Mouse (Mus musculus): ENCODE data around the gene Palb2.
A peak's percentile ranks its signal among the peaks of the same experiment; 100 is the strongest.

Palb2 gene

DNA sequence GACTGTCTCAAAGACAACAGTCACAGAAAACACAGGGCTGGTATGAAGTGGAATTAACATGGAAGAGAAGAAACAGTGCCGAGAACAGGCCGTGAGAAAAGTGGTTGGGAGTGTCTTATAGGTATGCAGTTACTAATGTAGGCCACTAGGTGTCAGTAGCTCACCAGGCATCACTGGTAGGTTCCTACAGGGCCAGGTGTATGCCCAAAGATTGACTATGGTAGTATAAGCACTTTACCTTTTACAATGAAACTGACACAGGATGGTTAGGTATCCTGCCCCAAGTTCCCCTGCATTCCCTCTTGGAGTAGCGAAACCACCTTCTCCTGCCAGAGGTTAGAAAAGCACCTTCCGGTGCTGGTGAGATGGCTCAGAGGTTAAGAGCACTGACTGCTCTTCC is 33.6 kb downstream of the Palb2 start:
- DNase-seq (ENCODE audit: low read depth) = peak; percentile 15

DNA sequence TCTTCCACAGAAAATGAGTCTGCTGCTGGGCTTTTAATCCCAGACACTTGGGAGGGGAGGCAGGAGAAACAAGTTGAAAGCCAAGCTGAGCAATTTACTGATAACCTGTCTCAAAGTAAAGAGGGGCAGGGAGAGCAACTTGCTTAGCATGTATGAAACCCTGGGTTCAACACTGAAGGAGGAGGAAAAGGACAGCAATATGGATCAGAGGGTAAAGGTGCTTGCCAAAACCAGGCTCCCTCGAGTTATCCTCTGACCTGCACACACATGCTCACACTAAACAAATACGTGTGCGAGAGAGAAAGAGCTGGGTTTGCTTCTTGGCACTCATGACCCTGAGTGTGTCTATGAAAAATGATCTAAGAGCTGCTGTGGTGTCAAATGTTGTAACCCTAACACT is 34.8 kb downstream of the Palb2 start:
- DNase-seq (ENCODE audit: low read depth) = no peak

DNA sequence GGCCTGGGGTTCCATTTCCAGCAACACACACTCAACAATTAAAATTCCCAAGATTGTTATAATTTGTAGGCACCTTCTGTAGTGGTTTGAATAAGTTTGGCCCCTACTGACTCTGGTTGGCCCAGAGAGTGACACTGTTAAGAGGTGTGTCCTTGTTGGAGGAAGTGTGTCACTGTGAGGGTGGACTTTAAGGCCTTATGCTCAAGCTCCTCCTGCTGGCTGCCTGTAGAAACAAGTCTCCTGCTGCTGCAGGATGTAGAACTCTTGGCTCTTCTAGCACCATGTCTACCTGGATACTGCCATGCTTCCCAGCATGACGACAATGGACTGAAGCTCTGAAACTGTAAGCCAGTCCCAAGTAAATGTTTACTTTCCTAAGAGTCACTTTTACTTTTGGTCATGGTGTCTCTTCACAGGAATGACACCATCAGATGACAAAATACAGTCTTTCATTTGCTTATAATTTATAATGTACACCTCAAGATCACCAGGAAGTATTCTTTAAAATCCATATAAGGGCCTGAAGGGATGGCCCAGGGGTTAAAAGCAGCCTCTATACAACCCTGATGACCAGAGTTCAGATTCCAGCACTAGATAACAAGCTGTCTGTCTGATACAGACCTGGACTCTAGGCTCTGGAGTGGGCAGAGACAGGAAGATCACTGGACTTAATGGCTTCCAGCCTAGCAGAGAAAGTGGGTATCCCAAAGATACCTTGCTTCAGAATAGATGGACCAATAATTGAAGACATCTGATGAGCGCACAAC is 38.0 kb downstream of the Palb2 start:
- DNase-seq (ENCODE audit: low read depth) = no peak

DNA sequence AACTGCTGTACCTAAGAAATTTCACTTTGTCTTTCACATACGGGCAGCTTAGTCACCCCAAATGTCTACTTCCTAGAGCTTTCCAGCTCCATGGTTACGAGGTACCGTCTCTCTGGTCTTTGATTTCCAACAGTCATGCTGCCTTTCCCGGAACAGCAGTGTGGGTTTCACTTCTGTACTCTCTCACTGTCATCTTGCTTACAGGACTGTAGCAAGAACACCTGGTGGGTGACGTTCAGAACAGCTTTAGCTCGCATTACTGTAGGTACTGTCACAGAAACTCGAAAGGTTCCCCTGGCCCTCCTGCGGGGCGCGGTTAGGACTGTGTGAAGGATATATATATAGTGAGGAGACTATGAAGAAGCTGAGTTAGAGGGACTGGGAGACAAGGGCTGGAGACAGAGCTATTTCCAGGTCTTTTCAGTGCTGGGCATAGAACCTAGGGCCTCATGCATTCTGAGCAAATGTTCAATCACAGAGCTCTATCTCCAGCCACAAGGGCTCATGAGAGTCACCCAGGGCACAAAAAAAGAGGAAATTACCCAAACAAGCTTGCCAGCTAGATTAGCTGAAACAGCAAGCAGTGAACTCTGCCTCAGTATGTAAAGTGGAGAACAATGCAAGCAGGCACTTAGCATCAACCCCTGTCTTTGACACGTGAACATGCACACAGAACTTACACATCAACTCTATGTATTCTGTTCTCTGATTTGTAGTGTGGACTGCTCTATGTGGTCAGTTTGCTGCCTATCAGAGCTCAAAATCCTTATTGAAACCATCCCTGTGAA is 45.4 kb downstream of the Palb2 start:
- no peak for DNase-seq (ENCODE audit: low read depth)

DNA sequence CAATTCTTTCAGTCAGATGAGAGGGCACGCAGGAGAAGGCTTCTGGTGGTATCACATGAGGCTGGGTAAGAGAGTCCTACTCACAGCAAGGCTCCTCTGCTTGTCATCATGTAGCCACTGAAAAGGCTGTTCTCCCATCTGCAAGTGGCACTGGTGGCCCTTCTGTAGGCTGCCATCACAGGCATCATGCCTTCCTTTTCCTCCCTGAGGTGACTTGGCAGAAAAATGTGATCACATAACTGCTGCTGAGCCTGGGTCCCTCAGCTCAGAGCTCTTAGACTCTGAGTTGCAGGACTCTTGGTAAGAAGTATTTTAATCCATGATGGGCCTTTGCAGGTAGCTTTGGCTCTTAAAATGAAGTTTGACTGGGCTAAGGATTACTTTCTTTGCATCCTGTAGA is 51.7 kb downstream of the Palb2 start:
- no peak for DNase-seq (ENCODE audit: low read depth)

DNA sequence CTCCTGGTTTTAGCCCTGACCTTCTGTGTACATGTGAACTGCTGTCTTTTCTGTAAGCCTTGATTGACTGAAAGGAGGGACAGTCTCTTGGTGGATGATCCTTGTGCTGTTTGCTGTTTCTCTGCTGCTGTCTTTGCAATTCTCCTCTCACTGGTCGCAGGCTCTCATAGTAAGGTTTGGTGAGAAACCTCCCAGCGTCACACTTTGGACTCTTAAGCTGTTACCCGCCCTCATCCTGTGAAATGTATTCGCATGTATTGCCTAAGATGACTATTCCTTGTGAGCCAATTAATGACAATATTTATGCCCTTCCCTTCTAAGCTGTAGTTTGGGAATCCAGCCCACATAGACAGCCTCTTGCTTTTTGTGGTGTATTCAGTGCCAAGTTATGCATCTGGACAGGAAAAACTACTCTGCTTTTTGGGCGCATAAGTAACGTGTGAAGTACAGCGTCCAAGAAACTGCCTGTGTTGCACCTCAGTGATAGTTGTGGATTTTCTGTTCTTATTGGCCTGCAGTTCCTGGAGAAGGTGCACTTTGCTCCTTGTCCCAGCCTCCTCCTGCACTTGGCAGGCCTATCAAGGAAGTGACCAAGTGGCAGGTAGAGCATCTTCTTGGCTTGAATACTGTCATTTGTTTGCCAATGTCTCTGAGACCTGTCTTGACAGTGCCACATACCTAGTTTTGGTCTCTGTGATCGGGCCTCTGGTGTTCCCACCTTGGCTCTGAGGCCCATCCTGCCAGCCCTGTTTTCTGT is 52.8 kb downstream of the Palb2 start:
- no peak for DNase-seq (ENCODE audit: low read depth)

DNA sequence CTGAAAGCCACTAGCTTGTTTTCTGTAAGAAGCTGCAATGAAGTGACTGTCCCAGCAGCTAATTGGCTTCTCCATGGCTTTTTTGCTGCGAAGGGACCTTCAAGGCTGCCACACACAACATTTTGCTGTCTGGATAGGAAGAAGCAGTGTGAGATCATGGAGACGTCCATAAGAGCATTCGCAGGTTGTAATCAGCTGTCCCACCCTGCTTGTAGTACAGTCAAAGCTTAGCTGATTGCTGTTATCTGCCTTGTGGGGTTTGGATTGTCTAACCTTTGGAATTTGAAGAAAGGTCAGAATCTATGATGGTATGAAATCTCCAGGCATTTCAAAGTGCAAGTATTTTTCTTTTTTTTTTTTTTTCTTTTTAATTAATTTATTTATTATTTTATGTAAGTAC is 58.4 kb downstream of the Palb2 start:
- DNase-seq (ENCODE audit: low read depth) = no peak

DNA sequence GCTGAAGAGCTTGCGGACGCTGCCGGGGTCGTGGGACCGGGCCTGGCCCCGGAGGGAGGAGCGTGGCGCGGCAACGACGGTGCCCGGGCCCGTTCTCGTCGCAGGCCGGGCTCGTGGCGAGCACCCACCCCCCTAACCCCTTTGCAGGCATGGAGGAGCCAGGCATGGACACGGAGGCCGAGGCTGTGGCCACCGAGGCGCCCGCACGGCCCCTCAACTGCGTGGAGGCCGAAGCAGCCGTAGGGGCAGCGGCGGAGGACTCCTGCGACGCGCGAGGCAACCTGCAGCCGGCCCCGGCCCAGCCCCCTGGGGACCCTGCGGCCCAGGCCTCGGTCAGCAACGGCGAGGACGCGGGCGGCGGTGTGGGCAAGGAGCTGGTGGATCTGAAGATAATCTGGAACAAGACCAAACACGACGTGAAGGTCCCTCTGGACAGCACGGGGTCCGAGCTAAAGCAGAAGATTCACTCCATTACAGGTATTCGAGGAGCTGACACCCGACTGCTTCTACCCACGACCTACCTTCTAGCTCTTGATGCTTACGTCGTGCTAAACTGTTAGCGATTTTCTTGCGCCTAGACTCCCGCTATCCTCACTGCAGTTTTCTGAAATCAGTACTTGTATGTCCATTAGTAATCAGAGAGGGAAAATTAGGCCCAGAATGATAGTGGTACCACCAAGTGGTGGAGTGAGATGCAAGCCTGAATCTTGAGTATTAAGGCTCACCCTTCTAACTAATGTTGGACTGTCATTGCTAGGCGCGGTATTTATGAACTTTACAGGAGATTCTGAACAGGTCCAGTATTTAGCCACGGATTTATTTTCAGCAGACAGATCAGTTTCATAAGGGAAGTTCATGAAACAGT is 65.0 kb downstream of the Palb2 start:
- DNase-seq (ENCODE audit: low read depth) = no peak

DNA sequence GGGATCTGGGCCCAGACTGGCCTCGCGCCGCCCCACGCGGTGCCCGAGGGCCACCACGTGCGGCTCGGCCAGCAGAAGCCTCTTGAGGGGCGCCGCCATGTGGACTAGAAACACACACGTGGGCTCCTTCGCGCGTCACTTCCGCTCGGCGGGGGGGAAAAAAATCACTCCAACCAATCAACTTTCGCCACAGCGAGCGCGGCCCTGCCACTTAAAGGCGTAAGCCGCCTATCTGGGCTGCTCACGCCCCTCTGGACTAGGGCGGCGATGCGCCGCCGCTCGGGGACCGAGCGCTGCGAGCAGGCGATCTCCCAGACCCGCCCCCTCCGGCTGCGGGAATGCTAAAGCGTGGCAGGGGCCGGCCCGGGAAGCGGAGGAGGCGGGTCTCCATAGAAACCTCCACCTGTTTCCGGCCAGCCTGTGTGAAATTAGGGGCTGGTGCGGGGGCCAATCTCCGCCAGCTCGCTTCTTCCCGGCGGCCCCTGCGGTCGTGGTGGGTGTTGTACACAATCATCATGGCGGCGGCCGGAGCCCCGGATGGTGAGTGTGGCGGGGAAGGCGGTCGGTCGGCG is 65.8 kb downstream of the Palb2 start, which contains the start of the genes Ubfd1 and Ears2:
Gene Ubfd1 (plus strand): TSS at position 231 of the 572 bp plus-strand sequence.
Gene Ears2 (minus strand): TSS at position 319 of the 572 bp plus-strand sequence.
- peak; percentile 97 for DNase-seq (ENCODE audit: low read depth)

DNA sequence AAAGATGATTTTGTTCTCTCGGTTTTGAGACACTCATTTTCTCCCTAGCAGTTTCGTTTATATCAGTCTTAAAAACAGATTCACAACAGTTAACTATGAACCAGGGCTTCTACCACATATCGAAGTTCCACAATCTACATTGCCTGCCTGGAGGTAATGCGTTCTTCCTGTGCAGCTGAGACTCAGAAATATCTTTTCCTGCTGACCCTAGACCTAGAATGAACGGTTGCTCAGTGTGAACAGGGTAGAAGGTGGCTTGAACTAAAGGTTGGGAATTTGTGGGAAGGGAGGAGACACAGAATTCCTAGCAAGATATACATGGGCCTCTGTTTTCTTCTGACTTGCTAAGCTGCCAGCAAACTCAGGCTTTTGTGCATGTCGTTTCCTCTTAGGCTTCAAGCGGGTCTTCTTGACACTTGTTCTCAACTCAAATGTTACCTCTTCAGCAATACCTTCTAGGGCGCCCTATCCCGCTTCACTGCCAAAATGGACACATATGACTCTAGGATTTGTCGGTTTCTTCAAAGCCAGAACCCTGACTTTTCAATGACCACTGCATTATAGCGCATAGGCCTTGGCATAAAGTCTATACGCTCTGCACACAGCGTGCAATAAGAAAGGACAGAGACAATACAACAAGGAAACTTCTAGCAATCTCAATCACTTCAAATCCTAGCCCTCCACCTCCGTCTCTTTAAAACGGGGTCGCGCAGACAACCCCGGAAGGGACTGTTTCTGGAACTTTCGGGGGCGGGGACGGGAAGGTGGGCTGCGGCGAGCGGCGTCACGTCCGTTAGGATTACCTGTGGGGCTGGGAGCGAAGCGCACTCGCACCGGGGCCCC is 66.5 kb downstream of the Palb2 start:
- DNase-seq (ENCODE audit: low read depth) = no peak

DNA sequence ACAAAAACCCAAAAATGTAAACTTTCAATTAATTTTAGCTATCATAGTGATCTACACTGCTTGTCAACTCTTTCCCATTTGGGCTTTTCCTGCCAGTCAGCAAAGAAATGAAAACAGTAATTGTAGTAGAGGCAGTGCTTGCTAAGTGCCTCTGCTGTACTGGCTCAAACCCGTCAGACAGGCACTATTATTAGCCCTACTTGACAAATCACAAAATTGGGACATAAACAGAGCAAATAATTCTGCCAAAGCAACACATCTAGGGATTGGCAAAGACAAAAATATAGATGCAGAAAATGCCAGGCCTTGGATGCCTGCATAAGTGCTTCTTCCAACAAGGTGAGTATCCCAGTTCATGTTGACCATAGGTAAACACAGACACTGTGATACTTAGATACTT is 67.1 kb downstream of the Palb2 start:
- DNase-seq (ENCODE audit: low read depth) = no peak
